Mouse (Mus musculus): ENCODE results near the gene Il3.

The Il3 gene

DNA sequence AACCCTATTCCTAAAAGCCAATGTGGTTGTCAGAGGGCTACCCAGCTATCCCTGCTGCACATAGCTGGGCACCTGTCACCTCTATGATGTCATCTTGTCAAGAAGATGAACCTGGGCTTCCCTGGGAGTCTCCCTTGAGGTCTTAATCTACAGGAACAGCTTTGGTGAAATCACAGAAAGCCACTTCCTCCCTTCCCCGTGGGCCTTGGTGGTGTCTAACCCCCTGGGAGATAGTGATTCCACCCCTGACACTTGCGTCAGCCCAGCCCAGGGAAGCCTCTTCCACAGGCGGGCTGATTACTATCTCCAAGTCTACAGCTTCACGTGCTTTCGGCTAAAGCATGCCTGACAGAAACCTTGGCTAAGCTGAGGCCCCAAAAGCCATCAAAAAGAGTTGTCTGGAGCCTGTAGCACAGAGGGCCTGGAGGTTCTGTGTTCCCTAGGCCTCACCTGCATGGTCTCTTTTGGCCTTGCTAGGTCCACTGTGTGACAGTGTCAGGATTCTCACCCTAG is 4.4 kb upstream of the Il3 start:
- no peak for DNase-seq

GRCm38 (mm10) chr11:54269191-54269896 is 2.3 kb upstream of the Il3 start:
- DNase-seq, result no peak

DNA sequence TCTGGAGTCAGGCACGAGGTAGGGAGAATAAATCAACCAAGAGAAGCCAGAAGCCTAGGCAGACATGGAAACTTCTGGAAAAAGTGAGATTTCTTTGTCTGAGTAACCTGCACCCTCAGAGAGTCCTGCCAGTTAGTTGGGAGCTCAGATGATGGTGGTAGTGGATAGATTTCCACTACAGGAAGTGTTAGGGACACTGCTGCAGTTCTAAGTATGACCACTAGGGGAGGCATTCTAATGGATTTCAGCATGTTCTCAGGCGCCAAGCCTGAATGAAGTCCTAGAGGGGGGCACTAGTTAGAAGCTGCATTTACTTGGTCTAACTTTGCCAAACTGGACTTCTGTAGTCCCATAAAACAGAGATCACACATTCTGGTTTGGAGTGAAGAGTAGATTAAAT is 2.5 kb downstream of the Il3 start:
- peak; percentile 50 for DNase-seq

- DNase-seq, result no peak
Observed at GRCm38 (mm10) chr11:54263405-54264031, 3.6 kb downstream of the Il3 start.

DNA sequence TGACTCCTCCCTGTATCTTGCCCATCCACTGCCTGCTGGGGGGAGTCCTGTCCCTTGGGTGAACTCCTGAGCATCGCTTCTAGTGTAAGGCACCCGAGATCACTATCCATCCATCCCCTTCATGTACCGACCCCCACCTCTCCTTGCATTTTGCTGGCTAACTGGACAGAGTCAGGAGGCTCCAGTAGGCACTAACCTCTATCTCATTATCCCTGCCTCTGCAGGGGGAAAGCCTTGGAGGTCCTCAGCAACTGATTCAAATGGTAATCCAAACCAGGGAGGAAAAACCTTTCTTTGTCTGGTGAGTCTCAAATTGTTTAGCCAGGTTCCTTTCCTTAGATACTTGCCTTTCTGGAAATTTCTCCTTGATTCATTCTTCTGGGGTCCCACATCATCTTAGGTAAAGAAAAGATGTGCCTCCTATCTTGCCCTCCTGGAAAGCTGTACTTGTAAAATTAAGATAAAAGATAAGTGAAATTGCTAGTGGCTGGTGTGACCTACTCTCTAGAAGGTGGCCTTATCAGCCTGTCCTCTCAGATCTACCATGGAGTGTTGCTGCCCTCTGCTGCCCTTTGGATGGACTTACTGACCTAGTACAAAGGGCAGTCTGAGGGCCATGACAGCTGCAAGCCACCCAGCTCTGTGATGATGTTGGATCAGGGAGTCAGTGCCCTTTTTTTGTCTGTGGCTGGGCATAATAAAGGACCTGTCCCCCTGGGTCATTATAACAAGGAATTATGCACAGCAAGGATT is 10.3 kb downstream of the Il3 start:
- DNase-seq, result peak; percentile 78

DNA sequence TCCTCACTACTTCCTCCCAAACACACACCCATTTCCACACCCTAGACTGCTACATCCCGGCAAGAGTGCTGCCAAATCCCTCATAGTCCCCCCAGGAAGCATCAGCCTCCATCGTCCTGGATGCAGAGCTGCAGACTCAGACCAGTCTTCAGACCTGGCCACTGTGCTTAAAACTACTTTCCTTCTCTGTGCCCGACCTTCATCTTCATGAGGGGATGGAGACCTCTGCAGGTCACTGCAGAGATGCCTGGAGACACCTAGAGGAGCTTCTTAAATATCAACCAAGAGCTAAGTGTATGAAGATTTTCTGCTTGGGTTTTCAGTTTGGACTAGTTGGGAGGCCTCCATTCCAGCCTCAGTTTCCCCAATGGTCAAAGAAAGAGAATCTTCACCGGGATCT is 13.0 kb downstream of the Il3 start:
- no peak for DNase-seq

DNA sequence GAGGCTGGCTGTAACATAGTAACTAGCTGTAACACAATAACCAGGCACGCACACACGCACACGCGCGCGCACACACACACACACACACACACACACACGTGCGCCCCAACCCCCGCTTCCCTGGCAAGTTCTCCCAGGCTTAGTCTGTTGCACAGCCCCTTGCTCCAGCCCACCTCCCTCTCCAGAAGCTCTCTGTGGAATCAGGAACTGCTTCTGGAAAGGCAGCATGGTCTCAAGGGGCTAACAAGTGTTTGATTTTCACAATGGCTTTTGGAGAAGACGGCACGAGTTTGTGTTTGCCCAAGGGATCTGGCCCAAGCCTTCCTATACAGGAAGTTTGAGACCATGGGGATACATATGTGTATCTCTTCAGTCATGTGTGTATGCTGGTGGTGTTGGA is 16.5 kb downstream of the Il3 start:
- DNase-seq, result no peak

GRCm38 (mm10) chr11:54249748-54250147 is 17.3 kb downstream of the Il3 start:
- no peak for DNase-seq

DNA sequence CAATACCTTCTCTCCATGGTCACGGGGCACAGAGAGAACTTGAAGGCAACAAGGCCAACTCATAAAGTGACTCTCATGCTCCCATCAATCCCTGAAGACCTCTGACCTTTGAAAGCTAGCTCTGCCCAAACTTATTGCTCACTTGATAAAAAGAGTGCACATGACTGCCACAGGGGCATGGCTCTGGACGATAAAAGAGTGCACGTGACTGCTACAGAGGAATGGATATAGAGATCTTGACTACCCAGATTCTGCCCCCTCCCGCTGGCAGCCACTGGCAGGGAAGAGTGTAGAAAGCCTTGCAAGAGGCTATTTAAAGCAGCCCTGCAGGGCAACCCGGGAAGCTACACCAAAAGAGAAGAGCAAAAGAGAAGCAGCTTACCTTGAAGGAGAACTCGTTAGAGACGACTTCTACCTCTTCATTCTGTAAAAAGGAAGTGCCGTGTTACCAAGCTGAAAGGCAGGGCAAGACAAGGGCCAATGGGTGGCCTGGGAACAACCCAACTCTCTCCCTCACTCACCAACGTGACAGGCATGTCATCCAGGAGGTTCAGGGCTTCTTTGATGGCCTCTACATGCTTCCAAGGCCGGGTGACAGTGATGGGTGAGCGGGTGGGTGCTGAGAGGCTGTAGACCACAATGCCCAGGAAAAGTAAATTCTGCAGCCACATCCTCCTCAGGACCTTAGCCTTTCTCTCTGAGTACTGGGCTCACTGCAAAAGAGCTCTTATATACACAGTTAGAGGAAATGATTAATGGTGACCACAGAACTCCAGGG is 17.9 kb downstream of the Il3 start, which contains the start of gene Csf2:
TSS of gene Csf2 (minus strand) at position 728 of the 778 bp plus-strand sequence.
- no peak for DNase-seq

GRCm38 (mm10) chr11:54247251-54247950 is 19.7 kb downstream of the Il3 start:
- no peak for DNase-seq

- no peak for DNase-seq
Observed at GRCm38 (mm10) chr11:54244465-54244864, 22.6 kb downstream of the Il3 start.

- DNase-seq, result no peak
Observed at GRCm38 (mm10) chr11:54242494-54242893, 24.6 kb downstream of the Il3 start.

DNA sequence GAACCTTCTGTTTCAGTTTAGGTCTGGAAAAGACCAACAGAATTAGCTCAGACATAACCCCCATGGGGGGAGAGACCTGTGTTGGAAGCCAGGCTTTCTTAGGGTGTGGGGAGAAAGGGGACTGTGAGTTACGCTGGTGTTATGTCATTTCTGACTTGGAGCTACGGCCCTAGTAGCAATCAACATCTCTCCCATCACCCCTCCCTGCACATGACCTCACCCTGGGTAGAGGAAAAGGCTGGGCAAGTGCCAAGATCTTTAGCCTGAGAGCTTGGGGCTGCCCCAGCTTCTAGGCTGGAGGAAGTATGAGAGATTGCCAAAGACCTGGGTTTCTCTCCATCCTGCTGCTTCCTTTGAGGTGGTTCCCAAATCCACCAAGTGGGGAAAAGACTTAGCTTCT is 30.1 kb downstream of the Il3 start:
- no peak for DNase-seq

DNA sequence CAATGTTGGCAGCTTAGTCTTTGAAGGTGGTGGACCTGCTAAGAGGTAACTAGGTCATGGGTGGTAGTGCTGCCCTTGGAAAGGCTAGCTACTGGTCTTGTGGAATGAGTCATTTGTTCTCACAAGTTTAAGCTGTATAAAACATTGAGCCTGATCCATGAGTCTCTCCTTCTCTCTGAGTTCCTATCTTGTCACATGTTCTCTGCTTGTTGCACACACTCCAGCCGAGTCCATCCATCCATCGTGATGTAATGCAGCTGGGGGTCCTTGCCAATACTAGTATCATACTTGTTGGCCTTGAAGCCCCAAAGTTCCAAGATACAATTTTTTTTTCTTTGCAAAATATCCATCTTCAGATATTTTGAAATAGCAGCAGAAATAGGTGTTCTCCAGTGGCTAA is 39.6 kb downstream of the Il3 start:
- no peak for DNase-seq

- DNase-seq, result no peak
Observed at GRCm38 (mm10) chr11:54224475-54224986, 42.5 kb downstream of the Il3 start.

- no peak for DNase-seq
Observed at GRCm38 (mm10) chr11:54223637-54224474, 43.2 kb downstream of the Il3 start.

DNA sequence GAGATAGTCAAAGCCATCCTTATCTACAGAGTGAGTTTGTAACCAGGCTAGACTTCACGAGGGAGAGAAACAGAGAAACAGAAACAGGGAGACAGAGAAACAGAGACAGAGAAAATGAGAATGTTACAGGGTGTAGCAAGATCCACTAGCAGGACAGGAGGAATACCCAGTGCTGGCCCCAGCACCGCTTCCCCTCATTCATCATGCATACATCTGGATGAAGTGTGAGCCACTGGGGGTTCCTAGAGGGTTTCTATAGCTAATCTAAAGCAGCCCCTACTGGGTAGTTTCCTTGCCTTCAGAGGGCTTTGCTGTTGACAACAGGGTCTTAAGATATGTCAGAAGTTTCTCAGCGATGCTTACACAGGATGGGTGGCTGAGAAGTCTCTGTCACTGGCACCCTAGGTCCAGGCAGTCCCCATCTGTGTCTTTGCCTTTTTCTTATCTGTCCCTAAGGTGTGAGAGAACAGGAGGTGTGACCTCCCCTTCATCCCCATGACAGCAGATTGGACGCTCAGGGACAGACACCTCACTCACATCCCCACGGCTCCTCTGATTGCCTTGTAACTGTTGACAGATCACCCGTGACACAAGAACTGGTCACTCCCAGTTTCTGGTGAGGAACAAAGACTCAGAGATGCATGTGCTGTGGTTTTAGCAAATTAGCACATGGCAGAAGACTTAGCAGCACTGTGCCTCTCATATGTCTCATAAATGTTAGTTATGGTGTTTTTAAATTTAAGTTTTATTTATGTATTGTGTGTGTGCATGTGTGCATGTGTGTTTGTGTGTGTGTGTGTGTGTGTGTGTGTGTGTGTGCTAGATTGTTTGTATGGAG is 47.0 kb downstream of the Il3 start:
- DNase-seq, result no peak

DNA sequence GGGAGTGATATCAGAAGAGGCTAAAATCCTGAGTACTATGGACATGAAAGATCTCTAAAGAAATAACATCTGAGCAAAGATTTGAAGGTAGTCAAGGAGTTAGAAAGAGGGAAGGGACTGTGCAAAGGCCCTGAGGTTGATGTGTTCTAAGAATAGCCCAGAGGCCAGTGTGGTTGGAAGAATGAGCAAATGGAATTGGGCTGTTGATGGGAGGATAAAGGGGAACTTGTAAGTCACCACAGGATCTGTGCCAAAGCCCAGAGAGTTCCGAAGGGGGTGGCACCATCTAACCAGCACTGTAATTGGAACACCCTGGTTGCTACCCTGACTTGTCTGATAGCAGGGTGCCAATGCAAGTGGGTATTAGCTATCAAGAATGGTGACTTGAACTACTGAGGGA is 47.9 kb downstream of the Il3 start:
- no peak for DNase-seq

GRCm38 (mm10) chr11:54217384-54217783 is 49.7 kb downstream of the Il3 start:
- DNase-seq, result peak; percentile 67

DNA sequence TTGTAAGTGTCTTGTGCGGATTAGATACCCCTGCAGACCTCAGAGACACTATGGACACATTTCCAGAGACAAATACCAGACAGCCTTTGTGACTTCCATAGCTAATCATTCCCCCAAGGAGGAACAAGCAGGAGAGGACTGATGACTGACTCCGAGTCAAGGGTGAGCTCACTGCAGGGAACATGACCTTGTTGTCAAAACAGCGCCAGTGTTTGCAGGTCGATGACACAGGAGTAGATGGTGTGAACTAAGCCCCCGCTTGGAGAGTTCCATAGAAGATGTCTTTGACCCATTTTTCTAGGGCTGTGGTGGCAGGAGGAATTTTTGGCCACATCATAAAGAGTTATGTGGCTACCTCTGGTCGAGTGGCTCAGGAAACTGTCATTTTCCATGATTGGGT is 51.0 kb downstream of the Il3 start:
- DNase-seq, result no peak

Measured in cerebellum, adult 11 months (tissue).